Mouse (Mus musculus) frontal cortex, postnatal 36 days (tissue): ENCODE measurements around the gene Dmrtc2.
"Not testable (repeated sequence)": the region's sequence is repeated elsewhere in the genome, so short reads cannot be mapped to it uniquely, and the experiment has no call there.

Experiments used
- DNase-seq, 2 experiments: peaks; one replicate each; pipeline ENCODE4 v3.0.0; 2022; ENCODE audit warnings: low spot score in 2 of 2

Dmrtc2 gene

GRCm38 (mm10) chr7:24869532-24870165 lies at the start of gene Dmrtc2, which contains the start of gene Lypd4:
TSS of gene Dmrtc2 (plus strand) at chr7:24870057.
TSS of gene Lypd4 (minus strand) at chr7:24869941.
- no peak for DNase-seq

DNA sequence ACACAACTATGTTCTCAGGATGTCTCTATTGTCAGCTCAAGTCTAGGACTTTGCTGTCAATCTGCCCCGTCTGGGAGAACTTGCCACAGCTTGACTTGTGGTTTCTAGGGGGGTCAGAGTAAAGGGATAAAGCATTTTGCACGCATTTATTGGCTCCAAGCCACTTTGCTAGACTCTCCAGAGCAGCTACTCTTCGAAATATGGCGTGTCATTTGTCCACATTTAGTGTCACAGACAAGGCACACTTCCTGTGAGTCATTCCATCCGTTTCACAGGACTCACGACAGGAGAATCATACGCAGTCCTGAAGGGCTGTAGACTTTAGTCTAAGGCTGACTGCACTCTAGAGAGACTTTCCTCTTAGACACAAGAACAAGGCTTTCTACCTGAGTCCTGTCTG lies 45.4 kb upstream of the Dmrtc2 start:
- no peak for DNase-seq

- DNase-seq = no peak
Observed at GRCm38 (mm10) chr7:24827181-24827580, 42.7 kb upstream of the Dmrtc2 start.

DNA sequence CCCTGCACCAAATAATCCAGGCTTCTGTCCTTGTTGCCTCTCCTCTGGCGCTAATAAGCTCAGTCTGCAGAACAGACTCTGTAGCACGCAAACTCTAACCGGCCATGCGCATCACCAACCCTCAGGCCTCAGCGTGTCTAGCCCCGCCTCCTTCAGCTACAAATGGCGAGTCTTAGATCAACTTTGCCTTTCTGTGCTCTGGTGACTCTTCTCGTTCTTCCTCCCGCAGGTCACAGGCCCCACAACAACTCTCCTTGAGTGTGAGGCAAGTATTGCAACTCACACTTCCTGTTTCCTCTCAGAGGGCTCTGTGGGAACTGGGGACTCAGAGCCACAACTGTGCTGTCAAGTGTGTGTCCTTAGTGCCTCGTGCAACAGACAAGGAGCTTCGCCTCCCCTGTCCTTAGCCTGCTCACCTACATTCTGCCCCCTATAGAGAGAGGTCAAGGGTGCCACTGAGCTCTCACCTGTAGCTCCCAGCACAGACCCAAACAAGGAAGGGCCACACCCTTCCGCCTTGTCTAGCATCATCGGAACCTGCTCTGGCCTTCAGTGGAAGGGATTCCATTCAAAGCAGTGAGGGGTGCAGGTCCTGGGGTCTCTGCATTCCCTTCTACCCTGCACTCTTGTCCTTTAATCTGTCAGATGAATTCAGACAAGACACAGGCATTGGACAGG lies 31.0 kb upstream of the Dmrtc2 start:
- not testable (repeated sequence) for DNase-seq

DNA sequence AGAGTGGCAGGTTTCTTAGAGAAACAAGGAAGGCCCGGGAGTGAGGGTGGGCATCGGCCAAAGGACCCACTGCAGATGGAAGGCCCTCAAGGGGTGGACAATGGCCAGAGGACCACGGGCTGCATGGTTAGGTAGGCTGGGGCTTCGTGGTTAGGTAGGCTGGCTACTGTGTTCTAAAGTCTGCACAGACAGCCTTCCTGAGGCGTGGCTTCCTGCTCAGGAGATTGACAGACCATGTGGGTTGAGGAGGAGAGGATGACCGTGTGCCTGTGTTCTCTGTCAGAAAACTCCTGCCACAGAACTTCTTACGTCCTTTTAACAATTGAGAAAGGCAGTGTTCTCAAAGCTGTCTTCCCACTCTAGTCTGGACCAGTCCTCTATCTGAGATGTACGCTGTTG lies 30.4 kb upstream of the Dmrtc2 start:
- no peak for DNase-seq

- no peak for DNase-seq
Observed at GRCm38 (mm10) chr7:24840331-24840730, 29.5 kb upstream of the Dmrtc2 start.

DNA sequence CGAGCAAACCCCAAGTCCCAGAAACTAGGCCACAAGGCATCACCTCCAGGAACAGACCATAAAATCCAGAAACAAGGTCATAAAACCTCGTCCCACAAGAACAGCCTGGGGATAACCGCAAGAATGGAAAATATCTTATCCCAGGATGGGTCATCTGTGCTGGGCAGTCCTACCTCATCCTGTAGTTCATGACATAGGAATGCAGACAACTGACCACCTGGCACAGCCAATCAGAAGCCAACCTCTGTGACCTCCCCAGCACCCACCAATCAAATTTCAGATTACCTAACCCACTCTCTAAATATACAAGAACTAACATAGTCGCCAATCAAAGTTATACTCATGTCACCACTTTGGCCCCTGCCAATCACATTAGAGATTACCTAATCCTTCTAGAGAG lies 28.8 kb upstream of the Dmrtc2 start:
- DNase-seq = no peak

DNA sequence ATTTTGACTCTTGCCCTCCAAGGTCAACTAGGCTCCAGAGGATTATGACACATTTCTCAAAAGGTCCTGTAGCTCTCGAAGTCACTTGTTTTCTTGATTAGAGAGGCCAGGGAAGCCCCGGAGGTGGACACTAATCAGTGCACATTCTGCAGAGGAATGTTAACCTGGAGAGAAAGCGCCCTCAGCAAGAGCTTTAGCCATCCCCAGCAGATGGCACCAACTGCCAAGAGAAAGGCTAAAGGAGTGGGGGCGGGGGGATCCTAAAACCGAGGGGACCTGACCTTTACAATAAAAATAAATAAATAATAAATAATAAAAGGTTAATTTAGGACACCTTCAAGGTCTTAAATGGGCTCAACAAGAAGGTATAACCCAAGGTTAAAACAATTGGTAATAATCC lies 25.7 kb upstream of the Dmrtc2 start:
- no peak for DNase-seq

- no peak for DNase-seq
Observed at GRCm38 (mm10) chr7:24845181-24845580, 24.7 kb upstream of the Dmrtc2 start.

DNA sequence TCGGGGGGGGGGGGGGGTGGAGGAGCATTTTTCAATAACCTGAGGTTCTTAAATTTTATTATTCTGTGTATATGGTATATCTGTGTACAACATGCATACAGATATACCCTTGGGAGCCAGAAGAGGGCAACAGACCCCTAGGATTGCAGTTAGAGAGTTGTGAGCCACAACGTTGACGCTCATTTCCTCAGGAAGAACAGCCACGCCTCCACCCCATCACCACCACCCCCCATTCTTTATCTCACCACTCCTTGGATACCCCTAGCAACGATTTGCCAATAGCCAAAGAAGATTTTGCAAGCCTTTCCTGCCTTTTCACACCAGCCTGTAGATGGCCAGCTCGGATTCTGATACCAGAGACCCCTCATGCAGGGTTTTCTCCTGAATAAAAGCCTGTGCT lies 24.1 kb upstream of the Dmrtc2 start:
- DNase-seq = no peak

- not testable (repeated sequence) for DNase-seq
Observed at GRCm38 (mm10) chr7:24846576-24846975, 23.3 kb upstream of the Dmrtc2 start.

GRCm38 (mm10) chr7:24850162-24850561 lies 19.7 kb upstream of the Dmrtc2 start:
- DNase-seq = peak; percentile 61 to 79

DNA sequence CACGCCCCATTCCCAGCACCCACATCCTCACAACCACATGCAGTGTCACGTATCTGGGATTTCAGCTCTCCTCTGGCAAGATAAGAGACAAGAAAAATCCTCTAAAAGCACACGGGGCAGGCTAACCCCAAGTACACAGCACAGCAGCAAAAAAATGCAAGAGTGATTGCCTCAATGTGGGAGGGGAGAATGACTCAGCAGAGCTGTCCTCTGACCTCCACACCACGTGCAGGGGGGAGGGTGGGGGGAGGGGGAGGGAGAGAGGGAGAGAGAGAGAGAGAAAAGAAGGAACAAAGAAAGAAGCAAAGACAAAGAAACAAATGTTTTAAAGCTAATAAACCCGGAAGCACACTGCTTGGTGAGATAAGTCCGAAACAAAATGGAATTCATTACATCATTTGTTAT lies 19.0 kb upstream of the Dmrtc2 start:
- DNase-seq = peak; percentile 5 to 13

DNA sequence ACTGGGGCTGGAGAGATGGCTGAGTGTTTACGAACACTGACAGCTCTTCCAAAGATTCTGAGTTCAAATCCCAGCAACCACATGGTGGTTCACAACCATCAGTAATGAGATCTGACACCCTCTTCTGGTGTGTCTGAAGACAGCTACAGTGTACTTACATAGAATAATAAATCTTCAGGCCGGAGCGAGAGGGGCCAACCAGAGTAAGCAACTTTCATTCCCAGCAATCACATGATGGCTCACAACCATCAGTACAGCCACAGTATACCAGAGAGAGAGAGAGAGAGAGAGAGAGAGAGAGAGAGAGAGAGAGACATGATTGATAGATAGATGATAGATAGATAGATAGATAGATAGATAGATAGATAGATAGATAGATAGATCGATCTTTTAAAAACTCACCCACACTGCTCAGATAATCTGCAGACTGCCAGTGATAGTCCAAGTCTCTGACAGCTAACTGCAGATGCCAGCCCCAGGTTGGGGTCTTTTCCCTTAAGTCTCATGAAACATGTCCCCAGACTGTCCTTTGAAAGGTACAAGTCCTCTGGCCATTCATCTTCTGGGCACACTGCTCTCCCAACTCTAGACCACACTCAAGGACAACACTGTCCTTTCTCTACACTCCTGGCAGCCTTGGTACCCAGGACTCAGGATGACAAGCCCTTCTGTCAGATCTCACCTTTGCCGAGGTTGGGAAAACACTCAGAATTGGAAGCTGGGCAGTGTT lies 18.1 kb upstream of the Dmrtc2 start:
- no peak for DNase-seq

- no peak for DNase-seq
Observed at GRCm38 (mm10) chr7:24852557-24853232, 17.2 kb upstream of the Dmrtc2 start.

GRCm38 (mm10) chr7:24853233-24853563 lies 16.7 kb upstream of the Dmrtc2 start:
- DNase-seq = no peak

GRCm38 (mm10) chr7:24853695-24854094 lies 16.2 kb upstream of the Dmrtc2 start:
- DNase-seq = no peak

DNA sequence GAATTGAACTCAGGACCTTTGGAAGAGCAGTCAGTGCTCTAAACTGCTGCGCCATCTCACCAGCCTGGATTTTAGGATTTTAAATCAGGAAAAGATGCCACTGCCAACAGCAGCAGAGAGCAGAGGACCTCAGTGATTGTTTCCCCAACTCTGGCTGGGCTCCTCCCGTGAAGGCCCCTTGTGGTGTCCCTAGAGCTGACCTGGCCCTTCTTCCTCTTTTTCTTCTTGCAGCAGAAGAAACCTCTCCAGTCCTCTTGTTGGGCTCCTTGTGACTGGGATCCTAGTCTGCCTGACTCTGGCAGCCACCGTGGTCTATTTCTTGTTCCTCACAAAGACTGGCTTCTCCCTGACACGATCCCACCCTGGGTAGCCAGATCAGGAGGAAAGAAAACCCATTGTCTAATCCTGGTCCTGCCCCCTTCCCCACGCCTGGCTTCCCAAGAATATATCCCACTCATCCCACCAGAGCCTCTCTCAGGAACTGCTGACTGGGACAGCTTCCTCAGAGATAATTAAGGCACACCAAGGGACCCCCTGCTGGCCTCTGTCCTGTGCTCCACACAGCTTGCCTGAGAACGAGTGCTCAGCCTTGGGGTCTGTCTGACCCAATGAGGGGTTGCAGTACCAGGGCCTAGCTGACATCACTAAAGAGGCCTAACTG lies 13.3 kb upstream of the Dmrtc2 start:
- DNase-seq = no peak

DNA sequence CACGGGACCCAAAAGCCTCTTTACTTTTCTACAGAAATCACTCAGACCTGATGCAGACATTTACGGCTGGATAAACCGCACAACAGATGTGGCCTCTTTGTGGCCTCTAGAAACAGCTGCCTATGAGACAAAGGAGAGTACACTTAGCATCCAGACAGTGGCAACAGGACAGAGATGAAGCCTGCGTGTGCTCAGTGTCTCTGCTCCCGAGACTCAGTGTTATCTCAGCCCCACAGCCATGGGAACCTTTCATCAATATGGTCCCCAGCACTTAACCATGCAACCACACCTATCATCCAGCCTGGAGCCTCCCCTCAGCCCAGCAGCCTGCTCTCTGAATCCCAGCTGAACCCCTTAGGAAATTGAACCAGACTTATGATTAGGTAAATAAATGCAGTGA lies 10.6 kb upstream of the Dmrtc2 start:
- DNase-seq = no peak

- no peak for DNase-seq
Observed at GRCm38 (mm10) chr7:24861913-24862312, 7.9 kb upstream of the Dmrtc2 start, which contains the start of gene Gm9844. TSS of gene Gm9844 (plus strand) at chr7:24862213.

DNA sequence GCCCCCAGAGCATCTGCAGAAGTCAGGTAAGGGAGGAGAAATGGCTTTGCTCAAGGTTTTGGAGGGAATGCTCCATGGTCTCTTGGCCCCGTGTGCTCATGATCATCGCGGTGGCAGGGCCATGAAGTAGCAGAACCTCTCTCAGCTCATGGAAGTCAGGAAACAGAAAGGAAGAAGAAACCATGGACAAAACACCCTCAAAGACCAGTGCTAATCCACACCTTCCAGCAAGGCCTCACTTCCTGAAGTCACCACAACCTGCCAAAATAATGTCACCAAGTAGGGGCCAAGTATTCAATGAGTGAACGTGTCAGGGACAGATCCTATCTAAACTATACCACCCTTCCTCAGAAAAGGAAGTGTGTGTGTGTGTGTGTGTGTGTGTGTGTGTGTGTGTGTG lies 7.0 kb upstream of the Dmrtc2 start:
- no peak for DNase-seq

- DNase-seq = no peak
Observed at GRCm38 (mm10) chr7:24864156-24864555, 5.7 kb upstream of the Dmrtc2 start.
